Mouse (Mus musculus) cortical plate, adult 2 months (tissue): ENCODE data around the gene Plau. TPM values are rescaled to one million over a fixed set of nuclear protein-coding genes. Genes with fewer than 3 reads are reported as not detected.

Source experiments
- H3K27ac ChIP-seq: fragments of 200-500 bp; 2 replicates; pipeline ENCODE4 v1.5.1; 2012; ENCODE audit warnings: low read length, control low read depth, inconsistent platforms; ENCODE audit not compliant: insufficient read depth
- H3K4me1 ChIP-seq: fragments of 200-500 bp; 2 replicates; pipeline ENCODE4 v1.6.1; 2011; ENCODE audit warnings: low read length; ENCODE audit not compliant: control insufficient read depth, insufficient read depth
- H3K4me3 ChIP-seq: fragments of 200-500 bp; 2 replicates; pipeline ENCODE4 v1.5.1; 2011; ENCODE audit warnings: mild to moderate bottlenecking, low read length, control low read depth; ENCODE audit not compliant: insufficient read depth
- CTCF ChIP-seq: fragments of 200-500 bp; IDR thresholded peaks from 2 replicates; pipeline ENCODE4 v1.5.1; 2011; ENCODE audit warnings: mild to moderate bottlenecking, control low read depth, low read length; ENCODE audit not compliant: insufficient read depth; ENCODE audit errors: extremely low read depth
- POLR2A ChIP-seq: fragments of 200-500 bp; IDR thresholded peaks from 2 replicates; pipeline ENCODE4 v1.6.1; 2011; ENCODE audit warnings: mild to moderate bottlenecking, low read length, control low read depth; ENCODE audit not compliant: insufficient read depth; ENCODE audit errors: extremely low read depth
- polyA plus RNA-seq: library from polyadenylated mRNA; depleted of rRNA; stranded (reverse); fragments of >200 nt; gene quantifications from 2 replicates; pipeline ENCODE4 v1.2.3, GENCODE M21; 2012; rRNA removed

Gene Plau
- polyA plus RNA-seq, 1 experiment = 4.2 TPM

GRCm38 (mm10) chr14:20873307-20873706 is 36.8 kb downstream of the Plau start:
- H3K4me3 ChIP-seq = no peak overlapping the region
- H3K27ac ChIP-seq = no peak overlapping the region
- no peaks in the 10 kb centered on the region for H3K4me1 ChIP-seq
- TF ChIP-seq CTCF (peak; percentile 99), POLR2A (no peak)

GRCm38 (mm10) chr14:20873931-20874330 is 37.5 kb downstream of the Plau start:
- no peak for TF ChIP-seq CTCF
- TF ChIP-seq POLR2A = no peak
- Histone ChIP-seq H3K4me1 (no peaks in the 10 kb centered on the region), H3K4me3 (no peak overlapping the region)

DNA sequence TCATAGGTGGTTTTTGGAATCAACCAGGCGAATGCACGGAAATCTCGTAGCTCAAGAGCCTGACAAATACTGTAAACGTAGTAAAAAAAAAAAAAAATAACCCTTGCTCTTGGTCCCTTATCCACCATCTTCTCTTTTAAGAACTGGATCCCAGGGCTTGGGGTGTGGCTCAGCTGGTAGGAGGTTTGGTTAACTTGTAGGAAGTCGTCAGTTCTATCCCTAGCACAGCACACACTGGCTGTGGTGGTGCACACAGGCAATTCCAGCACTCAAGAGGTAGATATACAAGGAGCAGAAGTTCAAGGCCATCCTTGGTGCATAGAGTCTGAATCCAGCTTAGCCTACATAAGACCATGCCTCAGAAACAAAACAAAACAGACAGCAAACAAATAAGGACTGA is 48.2 kb downstream of the Plau start:
- Histone ChIP-seq H3K4me1 (no peaks in the 10 kb centered on the region), H3K27ac (no peak overlapping the region), H3K4me3 (no peak overlapping the region)
- TF ChIP-seq POLR2A (no peak), CTCF (no peak)

More at GRCm38 (mm10) chr14:20873931-20874330, 37.5 kb downstream of the Plau start:
- H3K27ac ChIP-seq = no peak overlapping the region

DNA sequence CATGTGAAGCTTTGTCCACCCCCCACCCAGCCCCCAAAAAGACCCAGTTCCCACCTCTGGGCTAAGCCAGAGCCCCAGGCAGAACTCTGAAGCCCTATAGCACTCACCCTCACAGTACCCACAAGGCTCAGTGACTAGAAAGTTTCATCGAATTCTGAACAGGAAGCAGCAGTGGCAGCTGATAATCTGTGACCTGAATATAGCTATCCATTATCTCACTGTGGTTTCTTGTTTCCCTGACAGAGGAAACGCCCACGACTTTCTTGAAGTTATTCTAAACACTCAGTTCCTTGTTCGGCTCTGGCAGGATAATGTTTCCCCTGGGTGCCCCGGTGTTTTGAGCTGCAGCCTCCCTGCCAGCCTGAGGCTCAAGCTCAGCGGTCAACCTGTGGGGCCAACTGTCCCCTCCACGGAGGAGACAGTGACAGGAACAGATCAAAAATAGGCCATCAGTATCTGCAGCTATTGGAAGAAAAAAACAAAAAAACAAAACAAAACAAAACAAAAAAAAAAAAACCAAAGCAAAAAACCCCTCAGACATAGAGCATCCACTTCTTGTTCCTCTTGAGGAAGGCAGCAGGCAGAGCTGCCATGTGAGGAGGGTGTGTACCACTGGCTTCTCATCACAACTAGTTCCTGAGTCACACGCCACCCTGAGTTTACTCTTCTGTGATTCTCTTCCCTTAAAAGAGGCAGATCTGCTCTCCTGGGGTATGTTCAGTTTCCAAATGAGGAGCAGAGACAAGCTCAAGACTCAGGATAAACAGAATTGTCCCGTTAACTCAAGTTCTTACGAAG is 48.8 kb downstream of the Plau start:
- H3K27ac ChIP-seq = 0 out of 2 replicates have a peak overlapping the region, but pooled peaks have one; percentile 17
- no peak for TF ChIP-seq CTCF
- TF ChIP-seq POLR2A = no peak

GRCm38 (mm10) chr14:20886266-20886665 is 49.8 kb downstream of the Plau start:
- Histone ChIP-seq H3K4me3 (no peak overlapping the region), H3K27ac (no peak overlapping the region), H3K4me1 (no peaks in the 10 kb centered on the region)
- TF ChIP-seq CTCF = no peak
- no peak for TF ChIP-seq POLR2A

More for the DNA sequence above, 48.8 kb downstream of the Plau start:
- Histone ChIP-seq H3K4me1 (no peaks in the 10 kb centered on the region), H3K4me3 (no peak overlapping the region)

- no peaks in the 10 kb centered on the region for H3K4me1 ChIP-seq
- H3K4me3 ChIP-seq = no peak overlapping the region
- TF ChIP-seq POLR2A (no peak), CTCF (no peak)
- no peak overlapping the region for H3K27ac ChIP-seq
Observed at GRCm38 (mm10) chr14:20887541-20888085, 51.2 kb downstream of the Plau start.

- no peaks in the 10 kb centered on the region for H3K4me1 ChIP-seq
- H3K27ac ChIP-seq = no peak overlapping the region
- TF ChIP-seq POLR2A = no peak
- TF ChIP-seq CTCF = no peak
- H3K4me3 ChIP-seq = no peak overlapping the region
Observed at GRCm38 (mm10) chr14:20891941-20892402, 55.5 kb downstream of the Plau start.

Other genes starting within 250 kb of the Plau start
- 47.8 and 49.8 TPM in 2 replicates for gene Usp54, start 195.6 kb upstream of the Plau start, polyA plus RNA-seq
- not detected in 2 replicates for gene Myoz1, start 180.1 kb upstream of the Plau start, polyA plus RNA-seq
- 0.11 and 0.19 TPM in 2 replicates for gene Synpo2l, start 168.3 kb upstream of the Plau start, polyA plus RNA-seq
- gene Sec24c, start 162.4 kb upstream of the Plau start, polyA plus RNA-seq = 77.2 and 79.3 TPM in 2 replicates
- gene Fut11, start 141.7 kb upstream of the Plau start, polyA plus RNA-seq = 14.9 and 16.3 TPM in 2 replicates
- 84.9 and 85.9 TPM in 2 replicates for gene Chchd1, start 133.7 kb upstream of the Plau start, polyA plus RNA-seq
- 174 and 185 TPM in 2 replicates for gene Zswim8, start 129.1 kb upstream of the Plau start, polyA plus RNA-seq
- gene Ndst2, start 102.1 kb upstream of the Plau start, polyA plus RNA-seq = 22.9 and 26.7 TPM in 2 replicates
- 287 and 303 TPM in 2 replicates for gene Camk2g, start 42.6 kb upstream of the Plau start, polyA plus RNA-seq
- gene Vcl, start 92.7 kb downstream of the Plau start, polyA plus RNA-seq = 31.7 and 32.9 TPM in 2 replicates
- 64.9 and 65.8 TPM in 2 replicates for gene Ap3m1, start 215.8 kb downstream of the Plau start, polyA plus RNA-seq
- gene Adk, start 215.9 kb downstream of the Plau start, polyA plus RNA-seq = 64.1 and 65.2 TPM in 2 replicates